Mouse (Mus musculus) olfactory bulb, adult 2 months (tissue): ENCODE data around the gene Siva1.

Source experiments
- CTCF ChIP-seq: fragments of 200-500 bp; IDR thresholded peaks from 2 replicates; pipeline ENCODE4 v1.5.1; 2012; ENCODE audit warnings: low read depth, mild to moderate bottlenecking, low read length, moderate library complexity; ENCODE audit not compliant: insufficient read depth
- POLR2A ChIP-seq: fragments of 200-500 bp; IDR thresholded peaks from 2 replicates; pipeline ENCODE4 v1.6.1; 2012; ENCODE audit warnings: mild to moderate bottlenecking, low read depth, low read length, moderate library complexity; ENCODE audit not compliant: insufficient read depth

DNA sequence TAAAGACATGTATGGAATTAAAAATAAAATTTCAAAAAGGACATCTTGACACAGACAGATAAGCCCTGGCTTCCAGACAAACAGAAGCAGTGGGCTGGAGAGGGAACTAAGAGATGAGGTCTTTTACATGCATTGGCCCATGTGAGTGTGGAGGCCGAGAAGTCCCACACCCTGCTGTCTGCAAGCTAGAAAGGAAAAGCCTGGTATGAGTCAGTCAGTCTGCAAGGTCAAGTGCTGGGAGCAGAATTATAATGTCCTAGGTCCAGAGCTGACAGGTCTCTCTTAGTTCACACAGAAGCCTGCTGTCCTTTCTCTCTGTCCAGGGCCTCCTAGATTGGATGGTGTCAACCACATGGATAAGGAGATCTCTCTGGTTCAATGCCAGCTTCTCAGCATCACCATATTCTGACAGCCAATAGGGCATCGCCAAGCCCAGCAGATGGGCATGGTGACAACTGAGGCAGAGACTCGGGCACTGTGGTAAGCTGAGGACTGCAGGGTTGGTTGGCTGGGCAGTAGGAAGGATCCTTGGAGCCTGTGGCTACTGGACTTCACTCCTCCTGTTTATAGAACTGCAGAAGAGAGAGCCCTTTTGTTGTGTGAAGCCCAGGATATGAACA lies 52.4 kb downstream of the Siva1 start:
- no peak for TF ChIP-seq POLR2A
- TF ChIP-seq CTCF, result no peak
